In the genomic region with DNA sequence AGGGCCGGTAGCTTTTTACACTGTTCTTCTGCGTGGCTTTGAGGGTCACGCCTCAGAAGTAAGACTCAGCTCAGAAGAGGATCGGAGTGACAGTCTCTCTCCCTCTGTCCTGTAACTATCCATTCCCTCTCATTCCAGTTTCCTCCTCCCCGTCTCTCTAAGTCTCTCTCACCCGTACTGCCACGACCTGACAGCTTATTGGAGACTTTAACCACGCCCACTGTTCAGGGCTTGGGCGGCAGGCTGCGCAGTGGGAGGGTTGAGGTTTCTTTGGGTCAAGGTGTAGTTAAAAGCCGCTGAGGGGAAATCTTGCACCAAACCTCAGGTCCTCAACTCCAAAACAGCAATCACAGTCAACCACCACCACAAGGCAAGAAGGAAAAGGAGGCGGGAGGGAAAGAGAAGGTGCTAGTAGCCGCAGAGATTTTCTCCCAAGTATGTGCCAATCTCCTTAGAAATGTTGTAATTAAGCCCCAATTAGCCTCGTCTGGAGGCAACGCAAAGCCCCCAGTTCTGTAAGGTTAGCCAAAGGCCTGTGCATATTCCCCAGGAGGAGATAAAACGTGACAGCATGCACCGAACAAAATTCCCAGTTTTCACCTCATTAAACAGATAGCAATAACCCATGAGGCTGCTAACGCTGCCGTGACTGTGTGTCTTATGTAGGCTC, we compare ENCODE assay signal across 8 mouse cellular contexts. TPM values are rescaled to one million over a fixed set of nuclear protein-coding genes. Genes with fewer than 3 reads are reported as not detected.
DNase-seq lines count a peak whose midpoint lies in the region; ATAC-seq lines count a peak whose summit lies in the region.

No protein-coding gene starts in this region.

- H3K4me2 ChIP-seq in heart, embryonic 11.5 days, result peak overlapping the region; percentile 61
- peak overlapping the region; percentile 46 for H3K4me2 ChIP-seq in forebrain, embryonic 12.5 days
- H3K4me2 ChIP-seq in midbrain, embryonic 15.5 days, result peak overlapping the region; percentile 32; the same call in 1 of the 2 replicates

- DNase-seq in heart, adult 8-10 months (ENCODE audit: low spot score), result no peak
- peak; percentile 27 for DNase-seq in kidney, postnatal 10 days
- DNase-seq in c-Kit-positive CD71-positive TER-119-positive erythroid progenitor cells, embryonic 14.5 days (ENCODE audit: low spot score), result no peak
- DNase-seq in cerebellum, adult 9-11 months, result no peak
- no peak for DNase-seq in frontal cortex, postnatal 10 days (ENCODE audit: low spot score in 2 of 2)

- H3K9ac ChIP-seq in heart, embryonic 11.5 days (ENCODE audit: low read depth, low read length), result peak overlapping the region; percentile 34; the same call in 1 of the 2 replicates
- H3K9ac ChIP-seq in forebrain, embryonic 12.5 days, result no peak overlapping the region; the same call in 1 of the 2 replicates
- H3K9ac ChIP-seq in midbrain, embryonic 15.5 days, result no peak overlapping the region

- 0 out of 2 replicates have a peak, but pooled peaks cover 3% of the 10 kb centered on the region for H3K4me1 ChIP-seq in heart, embryonic 11.5 days (ENCODE audit: control insufficient read depth, insufficient read depth, low read length)
- peaks cover 19% of the 10 kb centered on the region for H3K4me1 ChIP-seq in forebrain, embryonic 12.5 days
- peaks cover 16% of the 10 kb centered on the region for H3K4me1 ChIP-seq in midbrain, embryonic 15.5 days

- no peak overlapping the region for H3K27ac ChIP-seq in heart, embryonic 11.5 days (ENCODE audit: low read depth, low read length)
- H3K27ac ChIP-seq in forebrain, embryonic 12.5 days, result no peak overlapping the region
- H3K27ac ChIP-seq in midbrain, embryonic 15.5 days, result no peak overlapping the region

- no peak for ATAC-seq in heart, embryonic 11.5 days (replicated peaks; ENCODE audit: insufficient number of reproducible peaks, low FRiP score, low TSS enrichment)
- peak; percentile 53; the same call in 1 of the 2 replicates for ATAC-seq in forebrain, embryonic 12.5 days (ENCODE audit: low FRiP score)
- 0 out of 2 replicates have a peak, but pooled peaks have one; percentile 48 for ATAC-seq in midbrain, embryonic 15.5 days (replicated peaks)

- H3K36me3 ChIP-seq in heart, embryonic 11.5 days (ENCODE audit: control insufficient read depth, insufficient read depth, low read length), result no peaks in the 10 kb centered on the region
- no peaks in the 10 kb centered on the region for H3K36me3 ChIP-seq in forebrain, embryonic 12.5 days (replicated peaks)
- no peaks in the 10 kb centered on the region for H3K36me3 ChIP-seq in midbrain, embryonic 15.5 days (replicated peaks)

- no peaks in the 10 kb centered on the region; the same call in 1 of the 2 replicates for H3K27me3 ChIP-seq in heart, embryonic 11.5 days (ENCODE audit: control insufficient read depth, insufficient read depth, low read length)
- peaks cover 14% of the 10 kb centered on the region; the same call in 1 of the 2 replicates for H3K27me3 ChIP-seq in forebrain, embryonic 12.5 days
- H3K27me3 ChIP-seq in midbrain, embryonic 15.5 days (replicated peaks), result no peaks in the 10 kb centered on the region

- no peaks in the 10 kb centered on the region for H3K9me3 ChIP-seq in heart, embryonic 11.5 days (replicated peaks; ENCODE audit: control insufficient read depth, low read length)
- no peaks in the 10 kb centered on the region for H3K9me3 ChIP-seq in forebrain, embryonic 12.5 days
- no peaks in the 10 kb centered on the region for H3K9me3 ChIP-seq in midbrain, embryonic 15.5 days

- WGBS in heart, embryonic 11.5 days (ENCODE audit: insufficient replicate concordance), result 15% methylated on average over 19 of the region's 19 CpGs
- WGBS in forebrain, embryonic 12.5 days, result 9% methylated on average over 19 of the region's 19 CpGs
- 14% methylated on average over 19 of the region's 19 CpGs for WGBS in midbrain, embryonic 15.5 days

- peak overlapping the region; percentile 27 for H3K4me3 ChIP-seq in heart, embryonic 11.5 days (ENCODE audit: low read depth, low read length)
- H3K4me3 ChIP-seq in forebrain, embryonic 12.5 days (replicated peaks), result peak overlapping the region; percentile 0; the same call in 1 of the 2 replicates
- 0 out of 2 replicates have a peak overlapping the region, but pooled peaks have one; percentile 1 for H3K4me3 ChIP-seq in midbrain, embryonic 15.5 days

RNA-seq across cellular contexts. Expression of a gene that starts 45.8 kb away (rescaled TPM):
- 17.3 and 19.0 TPM in 2 replicates for polyA plus RNA-seq in heart, embryonic 11.5 days (2014; fragmentation: Nextera tagmentation; extraction: Ambion mirVana)
- total RNA-seq in heart, adult 8-10 months (2022), result 10 to 100 TPM; 24.4 to 38.7 (median 29.4) TPM
- polyA plus RNA-seq in forebrain, embryonic 12.5 days (2016; fragmentation: Nextera tagmentation; extraction: Ambion mirVana), result 34.6 and 35.4 TPM in 2 replicates
- polyA plus RNA-seq in midbrain, embryonic 15.5 days (2015; fragmentation: Nextera tagmentation; extraction: Ambion mirVana), result 19.5 and 20.8 TPM in 2 replicates
